Mouse (Mus musculus) heart, embryonic 11.5 days (tissue): ENCODE results near the gene Col27a1. TPM values are rescaled to one million over a fixed set of nuclear protein-coding genes. Genes with fewer than 3 reads are reported as not detected.

Experiments used
- ATAC-seq: fragments of 200-750 bp; cut with Nextera tagmentation; replicated peaks from 2 replicates; pipeline ENCODE4 v1.8.0; 2017; ENCODE audit warnings: moderate library complexity; ENCODE audit not compliant: insufficient number of reproducible peaks, low FRiP score, low TSS enrichment
- H3K27ac ChIP-seq: fragments of 300-500 bp; sonication (generic); 2 replicates; pipeline ENCODE4 v1.5.1; 2014; ENCODE audit warnings: mild to moderate bottlenecking, low read depth, low read length
- H3K27me3 ChIP-seq: fragments of 300-500 bp; sonication (generic); 2 replicates; pipeline ENCODE4 v1.6.1; 2014; ENCODE audit warnings: mild to moderate bottlenecking, low read length, mixed read lengths; ENCODE audit not compliant: control insufficient read depth, insufficient read depth
- H3K36me3 ChIP-seq: fragments of 300-500 bp; sonication (generic); 2 replicates; pipeline ENCODE4 v1.6.1; 2014; ENCODE audit warnings: mild to moderate bottlenecking, low read length, moderate library complexity, mixed read lengths; ENCODE audit not compliant: control insufficient read depth, insufficient read depth
- H3K4me1 ChIP-seq: fragments of 300-500 bp; sonication (generic); 2 replicates; pipeline ENCODE4 v1.6.1; 2014; ENCODE audit warnings: low read length; ENCODE audit not compliant: control insufficient read depth, insufficient read depth
- H3K4me2 ChIP-seq: fragments of 300-500 bp; sonication (generic); 2 replicates; pipeline ENCODE4 v1.6.1; 2014; ENCODE audit warnings: mild to moderate bottlenecking, moderate library complexity
- H3K4me3 ChIP-seq: fragments of 300-500 bp; sonication (generic); 2 replicates; pipeline ENCODE4 v1.5.1; 2014; ENCODE audit warnings: low read depth, low read length
- H3K9ac ChIP-seq: fragments of 300-500 bp; sonication (generic); 2 replicates; pipeline ENCODE4 v1.6.1; 2014; ENCODE audit warnings: mild to moderate bottlenecking, low read depth, low read length, moderate library complexity
- H3K9me3 ChIP-seq: fragments of 300-500 bp; sonication (generic); replicated peaks from 2 replicates; pipeline ENCODE4 v1.6.1; 2016; ENCODE audit warnings: low read length; ENCODE audit not compliant: control insufficient read depth
- WGBS: fragments of 180-500 bp; shearing (Covaris S2); extraction: QIAGEN DNeasy Blood & Tissue Kit; methylation state at CpG from one replicate; pipeline ENCODE4 v1.1.7; 2014; ENCODE audit not compliant: insufficient replicate concordance; 5-methylcytosine and 5-hydroxymethylcytosine counted together
- polyA plus RNA-seq: library from polyadenylated mRNA; unstranded; fragments of >200 nt; fragmentation: Nextera tagmentation; extraction: Ambion mirVana; gene quantifications from 2 replicates; pipeline ENCODE4 v1.2.1, GENCODE M21; 2014

Gene Col27a1
- polyA plus RNA-seq, 1 experiment from 2014 or later, result 3.4 TPM

DNA sequence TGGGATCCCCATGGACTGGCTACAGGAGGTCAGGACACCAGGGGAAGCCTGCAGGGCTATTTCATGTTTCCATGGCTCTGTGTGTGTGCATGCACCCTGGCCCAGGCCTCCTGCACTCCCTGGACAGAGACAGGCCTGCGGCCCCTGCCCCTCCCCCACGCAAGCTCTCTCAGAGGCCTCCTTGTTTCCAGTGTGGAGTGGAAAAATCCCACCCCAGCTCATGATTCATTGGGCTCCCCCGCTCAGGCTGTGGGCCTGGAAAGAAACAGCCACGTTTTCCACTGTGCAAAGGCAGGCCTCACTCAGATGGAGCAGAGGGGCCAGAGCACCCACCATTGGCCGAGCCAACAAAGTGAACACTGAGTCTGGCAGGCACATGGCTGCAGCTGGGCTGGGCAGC lies 15.1 kb downstream of the Col27a1 start:
- 41% methylated on average over 5 of the region's 5 CpGs for WGBS
- H3K9ac ChIP-seq, result peak overlapping the region; percentile 28; the same call in 1 of the 2 replicates
- peak overlapping the region; percentile 66; the same call in 1 of the 2 replicates for H3K27ac ChIP-seq
- no peaks in the 10 kb centered on the region; the same call in 1 of the 2 replicates for H3K27me3 ChIP-seq
- H3K9me3 ChIP-seq, result no peaks in the 10 kb centered on the region
- H3K36me3 ChIP-seq, result no peaks in the 10 kb centered on the region
- ATAC-seq, result peak; percentile 48; the same call in 1 of the 2 replicates
- no peak overlapping the region for H3K4me2 ChIP-seq
- H3K4me3 ChIP-seq, result no peak overlapping the region
- H3K4me1 ChIP-seq, result peaks cover 30% of the 10 kb centered on the region

DNA sequence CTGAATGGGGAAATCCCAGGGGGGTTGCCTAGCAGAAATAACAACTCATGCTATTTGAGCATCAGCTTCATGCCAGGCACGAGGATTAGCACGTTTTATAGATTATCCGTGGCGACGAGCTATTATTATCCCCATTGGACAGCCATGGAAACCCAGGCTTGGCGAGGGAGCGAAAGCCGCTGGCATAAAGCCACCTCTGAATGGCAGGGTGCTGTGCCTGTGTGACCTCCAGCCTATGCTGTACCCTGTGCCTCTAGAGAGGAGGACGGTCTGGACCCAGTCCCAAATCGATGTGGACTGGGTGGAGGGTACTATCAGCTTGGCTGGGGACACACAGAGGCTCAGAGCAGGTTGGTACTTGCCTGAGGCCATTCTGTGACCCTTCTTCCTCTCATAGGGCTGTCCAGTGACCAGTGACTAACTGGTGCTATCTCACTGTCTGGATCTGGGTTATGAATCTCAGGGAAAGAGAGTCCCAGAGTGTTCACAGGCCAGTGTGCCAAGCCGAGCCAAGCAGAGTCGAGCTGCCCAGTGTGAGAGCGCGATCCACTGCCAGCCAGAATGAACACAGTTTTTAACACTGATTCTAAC lies 16.3 kb downstream of the Col27a1 start:
- Histone ChIP-seq H3K27ac (no peak overlapping the region), H3K9ac (no peak overlapping the region), H3K27me3 (no peaks in the 10 kb centered on the region; the same call in 1 of the 2 replicates), H3K4me3 (no peak overlapping the region), H3K9me3 (no peaks in the 10 kb centered on the region), H3K36me3 (no peaks in the 10 kb centered on the region), H3K4me2 (no peak overlapping the region), H3K4me1 (peaks cover 35% of the 10 kb centered on the region)
- no peak for ATAC-seq
- 84% methylated on average over 14 of the region's 14 CpGs for WGBS

DNA sequence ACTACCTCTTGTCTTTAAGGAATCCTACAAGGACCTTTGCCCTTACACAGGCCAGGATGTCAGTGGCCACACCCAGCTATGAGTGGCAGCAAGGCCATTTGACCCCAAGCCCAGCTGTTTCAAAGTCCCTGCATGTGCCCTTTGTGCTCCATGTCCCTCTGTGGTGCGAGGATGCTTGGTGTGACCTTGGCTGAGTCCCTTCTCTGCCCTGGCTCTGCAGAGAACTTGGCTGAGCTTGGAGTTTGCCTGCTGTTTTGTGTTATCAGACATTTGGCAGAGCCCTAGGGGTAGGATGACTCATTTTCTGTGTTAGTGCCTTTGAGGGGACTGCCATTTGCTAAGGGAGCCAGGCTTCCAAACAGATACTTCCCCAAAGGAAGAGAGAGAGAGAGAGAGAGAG lies 17.3 kb downstream of the Col27a1 start:
- ATAC-seq, result no peak
- Histone ChIP-seq H3K4me1 (peaks cover 35% of the 10 kb centered on the region), H3K36me3 (no peaks in the 10 kb centered on the region), H3K4me2 (no peak overlapping the region), H3K9me3 (no peaks in the 10 kb centered on the region), H3K27me3 (no peaks in the 10 kb centered on the region), H3K4me3 (no peak overlapping the region), H3K9ac (no peak overlapping the region), H3K27ac (no peak overlapping the region)
- 65% methylated on average over 1 of the region's 1 CpGs for WGBS

DNA sequence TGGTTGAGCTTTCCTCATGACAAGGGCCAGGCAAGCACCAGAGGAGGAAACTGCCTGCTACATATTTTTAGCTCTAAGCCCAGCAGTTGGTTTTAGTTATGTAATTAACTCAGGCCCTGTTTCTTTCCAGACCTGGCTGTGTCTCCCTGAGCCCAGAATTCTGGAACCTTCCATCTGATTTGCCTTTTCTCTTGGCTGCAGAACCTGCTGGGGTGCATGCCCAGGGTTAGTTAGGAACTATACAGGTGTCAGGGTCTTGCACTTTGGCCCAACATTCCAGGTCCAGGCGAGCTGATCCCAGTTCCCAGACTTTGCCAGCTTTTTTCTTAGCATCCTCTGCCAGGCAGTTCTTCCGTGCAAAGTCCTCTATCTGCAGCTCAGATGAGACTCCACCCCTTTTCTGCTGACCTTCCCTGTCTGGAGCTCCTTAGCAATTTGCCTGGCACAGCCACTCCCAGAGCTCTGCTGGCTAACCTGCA lies 18.8 kb downstream of the Col27a1 start:
- no peak for ATAC-seq
- H3K9ac ChIP-seq, result no peak overlapping the region
- H3K36me3 ChIP-seq, result no peaks in the 10 kb centered on the region
- no peak overlapping the region for H3K4me3 ChIP-seq
- peaks cover 36% of the 10 kb centered on the region for H3K4me1 ChIP-seq
- WGBS, result 39% methylated on average over 2 of the region's 2 CpGs
- no peaks in the 10 kb centered on the region for H3K27me3 ChIP-seq
- H3K27ac ChIP-seq, result no peak overlapping the region
- no peaks in the 10 kb centered on the region for H3K9me3 ChIP-seq
- H3K4me2 ChIP-seq, result no peak overlapping the region

DNA sequence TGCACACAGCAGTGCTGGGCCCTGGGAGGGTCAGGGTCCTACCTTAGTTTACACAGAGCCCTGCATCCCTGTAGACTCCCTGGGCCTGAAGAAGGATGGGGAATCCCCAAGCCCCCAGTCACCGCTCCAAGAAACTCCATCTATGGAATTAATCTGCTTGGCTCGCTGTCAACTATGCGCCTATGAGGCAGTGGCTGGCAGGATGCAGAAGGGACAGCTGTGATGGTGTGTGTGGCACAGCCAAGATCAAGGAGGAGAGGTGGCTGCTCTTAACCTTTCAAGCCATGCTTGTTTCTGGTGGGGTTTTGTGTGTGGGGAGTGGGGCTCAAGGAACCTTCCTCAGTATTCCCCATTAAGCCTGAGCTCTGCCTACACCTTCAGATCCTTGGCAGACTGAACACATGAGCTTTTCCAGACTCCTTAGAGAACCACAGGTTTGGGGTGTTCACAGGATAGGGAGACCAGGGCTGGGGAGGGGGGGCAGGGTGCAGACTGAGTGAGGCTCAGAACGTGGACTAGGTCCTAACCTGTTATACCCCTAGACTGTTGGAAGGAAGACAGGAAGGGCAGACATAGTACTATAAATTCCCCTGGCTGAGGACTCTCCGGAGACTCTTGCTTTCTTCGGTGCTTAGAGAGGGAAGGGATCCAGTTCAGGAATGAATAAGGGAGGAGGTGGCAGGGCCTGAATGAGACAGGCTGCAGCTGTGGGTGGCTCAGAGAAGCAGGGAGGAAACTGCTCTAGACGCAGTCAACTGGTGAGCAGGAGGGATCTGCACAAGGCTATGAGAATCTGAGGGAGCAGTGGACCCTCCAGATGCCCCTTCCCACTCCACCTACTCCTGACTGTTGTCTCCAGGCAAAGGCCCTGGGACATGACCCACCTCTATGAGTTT lies 20.0 kb downstream of the Col27a1 start:
- Histone ChIP-seq H3K9ac (no peak overlapping the region), H3K27ac (peak overlapping the region; percentile 30)
- ATAC-seq, result no peak; the same call in 1 of the 2 replicates

DNA sequence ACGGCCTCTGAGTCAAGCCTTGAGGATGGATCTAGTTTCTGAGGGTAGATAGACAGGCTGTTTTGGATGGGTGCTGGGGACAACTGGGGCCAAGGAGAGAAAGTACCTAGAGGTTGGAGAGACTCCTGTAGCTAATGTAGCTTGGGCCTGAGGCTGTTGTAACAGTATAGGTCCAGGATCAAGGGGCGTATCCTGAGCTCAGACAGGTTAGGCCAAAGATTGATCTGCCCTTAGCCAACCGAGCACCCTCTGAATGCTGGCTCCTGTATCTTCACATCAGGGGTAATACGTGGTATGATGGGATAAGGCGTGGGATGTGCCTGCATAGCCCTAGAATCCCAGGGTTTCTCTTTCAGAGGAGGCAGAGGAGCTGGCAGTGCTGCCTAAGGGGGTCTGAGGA lies 21.0 kb downstream of the Col27a1 start:
- no peak for ATAC-seq
- no peak overlapping the region for H3K27ac ChIP-seq
- no peaks in the 10 kb centered on the region for H3K9me3 ChIP-seq
- H3K4me2 ChIP-seq, result no peak overlapping the region
- H3K4me1 ChIP-seq, result peaks cover 34% of the 10 kb centered on the region
- H3K4me3 ChIP-seq, result no peak overlapping the region
- 83% methylated on average over 5 of the region's 5 CpGs for WGBS
- H3K27me3 ChIP-seq, result no peaks in the 10 kb centered on the region
- no peaks in the 10 kb centered on the region for H3K36me3 ChIP-seq
- no peak overlapping the region for H3K9ac ChIP-seq

More for the DNA sequence above, 20.0 kb downstream of the Col27a1 start:
- Histone ChIP-seq H3K4me2 (no peak overlapping the region), H3K4me1 (peaks cover 42% of the 10 kb centered on the region), H3K27me3 (no peaks in the 10 kb centered on the region), H3K4me3 (no peak overlapping the region), H3K9me3 (no peaks in the 10 kb centered on the region), H3K36me3 (no peaks in the 10 kb centered on the region)
- 55% methylated on average over 7 of the region's 7 CpGs for WGBS

DNA sequence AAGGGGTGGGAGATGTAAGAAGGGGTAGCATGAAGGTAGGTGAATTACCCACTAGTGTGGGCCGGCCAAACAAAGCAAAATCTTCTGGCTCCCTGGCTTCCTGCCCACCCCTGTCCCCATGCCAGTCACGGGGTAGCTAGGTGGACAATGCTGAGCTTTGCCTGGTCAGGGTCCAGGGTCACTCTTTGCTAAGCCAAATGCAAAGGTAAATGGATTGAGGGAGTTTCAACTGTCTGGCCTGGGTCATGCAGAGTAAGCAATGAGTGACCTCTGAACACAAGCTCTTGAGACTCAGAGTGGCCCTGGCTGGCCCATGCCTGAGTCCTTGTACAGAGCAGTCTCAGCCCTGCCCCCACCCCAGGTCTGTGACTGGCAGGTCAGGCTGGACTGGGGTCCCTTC lies 22.4 kb downstream of the Col27a1 start:
- no peak overlapping the region for H3K9ac ChIP-seq
- H3K27ac ChIP-seq, result no peak overlapping the region
- H3K4me2 ChIP-seq, result no peak overlapping the region
- ATAC-seq, result no peak; the same call in 1 of the 2 replicates
- H3K36me3 ChIP-seq, result no peaks in the 10 kb centered on the region
- H3K4me1 ChIP-seq, result peaks cover 32% of the 10 kb centered on the region
- WGBS, result 66% methylated on average over 2 of the region's 2 CpGs
- H3K27me3 ChIP-seq, result no peaks in the 10 kb centered on the region
- H3K4me3 ChIP-seq, result no peak overlapping the region
- H3K9me3 ChIP-seq, result no peaks in the 10 kb centered on the region

DNA sequence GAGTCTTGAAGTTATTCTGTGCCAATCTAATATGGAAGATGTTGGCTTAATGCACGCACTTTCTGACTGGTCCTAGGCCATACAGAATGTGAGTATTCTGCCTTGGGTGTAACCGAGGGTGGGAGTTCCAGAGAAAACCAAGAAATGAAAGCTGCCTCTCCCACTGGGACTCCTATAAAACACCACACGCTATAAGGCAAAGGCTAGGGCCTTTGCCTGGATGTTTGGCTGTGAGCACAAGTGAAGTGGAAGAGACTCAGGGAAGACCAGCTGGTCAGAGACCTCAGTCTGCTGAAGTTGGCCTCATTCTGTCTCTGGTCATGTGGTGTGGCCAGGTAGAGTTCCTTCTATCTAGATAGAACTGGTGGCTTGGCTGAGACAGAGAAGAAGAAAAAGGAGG lies 23.4 kb downstream of the Col27a1 start:
- Histone ChIP-seq H3K4me1 (peaks cover 28% of the 10 kb centered on the region), H3K36me3 (no peaks in the 10 kb centered on the region), H3K27ac (no peak overlapping the region), H3K9me3 (no peaks in the 10 kb centered on the region), H3K27me3 (no peaks in the 10 kb centered on the region), H3K9ac (no peak overlapping the region), H3K4me2 (no peak overlapping the region), H3K4me3 (no peak overlapping the region)
- no peak for ATAC-seq
- 85% methylated on average over 3 of the region's 3 CpGs for WGBS
